Mouse (Mus musculus) midbrain, embryonic 14.5 days (tissue): ENCODE data around the gene Fam19a5. TPM values are rescaled to one million over a fixed set of nuclear protein-coding genes. Genes with fewer than 3 reads are reported as not detected.

Source experiments
- ATAC-seq: fragments of 200-750 bp; cut with Nextera tagmentation; 2 replicates; pipeline ENCODE4 v1.8.0; 2017; ENCODE audit warnings: moderate number of reproducible peaks, moderate library complexity; ENCODE audit not compliant: low FRiP score, low TSS enrichment
- DNase-seq: peaks from one replicate; pipeline ENCODE4 v3.0.0-alpha.2; 2015
- H3K27ac ChIP-seq: fragments of 300-500 bp; sonication (generic); replicated peaks from 2 replicates; pipeline ENCODE4 v1.5.1; 2014; ENCODE audit warnings: mild to moderate bottlenecking, low read depth, low read length, moderate library complexity
- H3K27me3 ChIP-seq: fragments of 300-500 bp; sonication (generic); 2 replicates; pipeline ENCODE4 v1.6.1; 2014; ENCODE audit warnings: low read length, control low read depth, mixed read lengths; ENCODE audit not compliant: control insufficient read depth, insufficient read depth
- H3K36me3 ChIP-seq: fragments of 300-500 bp; sonication (generic); 2 replicates; pipeline ENCODE4 v1.6.1; 2014; ENCODE audit warnings: low read length, control low read depth; ENCODE audit not compliant: control insufficient read depth, insufficient read depth
- H3K4me1 ChIP-seq: fragments of 300-500 bp; sonication (generic); 2 replicates; pipeline ENCODE4 v1.6.1; 2014; ENCODE audit warnings: mild to moderate bottlenecking, antibody characterized with exemption, low read length, control low read depth; ENCODE audit not compliant: control insufficient read depth, insufficient read depth
- H3K4me2 ChIP-seq: fragments of 300-500 bp; sonication (generic); 2 replicates; pipeline ENCODE4 v1.6.1; 2014; ENCODE audit warnings: mild to moderate bottlenecking, low read length, moderate library complexity
- H3K4me3 ChIP-seq: fragments of 300-500 bp; sonication (generic); replicated peaks from 2 replicates; pipeline ENCODE4 v1.5.1; 2014; ENCODE audit warnings: low read depth, low read length
- H3K9ac ChIP-seq: fragments of 300-500 bp; sonication (generic); replicated peaks from 2 replicates; pipeline ENCODE4 v1.6.1; 2014; ENCODE audit warnings: mild to moderate bottlenecking, low read length, moderate library complexity
- H3K9me3 ChIP-seq: fragments of 300-500 bp; sonication (generic); 2 replicates; pipeline ENCODE4 v1.6.1; 2016; ENCODE audit warnings: low read length, control low read depth, mixed read lengths; ENCODE audit not compliant: control insufficient read depth
- WGBS: fragments of 180-500 bp; shearing (Covaris S2); extraction: QIAGEN DNeasy Blood & Tissue Kit; methylation state at CpG from one replicate; pipeline ENCODE4 v1.1.7; 2014; 5-methylcytosine and 5-hydroxymethylcytosine counted together
- polyA plus RNA-seq: library from polyadenylated mRNA; unstranded; fragments of >200 nt; fragmentation: Nextera tagmentation; extraction: Ambion mirVana; gene quantifications from 2 replicates; pipeline ENCODE4 v1.2.1, GENCODE M21; 2014

The Fam19a5 gene
- polyA plus RNA-seq, 1 experiment from 2014 or later = 24.4 TPM

DNA sequence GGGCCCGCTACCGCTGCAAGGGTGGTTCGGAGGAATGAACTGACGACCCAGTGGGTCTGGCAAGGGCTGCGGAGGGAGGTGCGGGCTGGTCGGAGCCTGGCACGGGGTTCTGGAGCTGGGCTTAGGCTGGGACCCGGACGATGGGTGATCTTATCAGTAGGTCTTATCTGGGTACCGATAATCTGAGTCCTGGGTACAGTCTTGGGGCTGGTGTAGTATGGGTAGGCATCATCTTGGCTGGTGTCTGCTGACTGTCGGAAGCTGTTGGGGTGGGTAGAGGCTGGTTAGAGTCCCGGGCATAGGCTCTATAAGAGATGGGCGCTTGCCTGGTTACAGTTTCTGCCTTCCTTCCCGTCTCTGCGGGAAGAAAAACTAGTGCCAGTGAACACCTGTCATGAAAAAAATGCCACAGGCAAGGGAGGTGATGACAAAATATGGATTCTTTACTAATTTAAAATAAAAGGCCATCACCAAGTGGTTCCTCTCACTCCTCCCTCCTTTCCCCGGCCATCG lies 1.1 kb downstream of the Fam19a5 start:
- Histone ChIP-seq H3K27ac (peak overlapping the region; percentile 79), H3K9ac (peak overlapping the region; percentile 94), H3K9me3 (no peaks in the 10 kb centered on the region), H3K4me2 (peak overlapping the region; percentile 78), H3K4me1 (peaks cover 41% of the 10 kb centered on the region), H3K4me3 (peak overlapping the region; percentile 80), H3K27me3 (0 out of 2 replicates have a peak, but pooled peaks cover 3% of the 10 kb centered on the region), H3K36me3 (no peaks in the 10 kb centered on the region)
- ATAC-seq (no peak; the same call in none of the 2 replicates), DNase-seq (peak; percentile 41)
- 5% methylated on average over 18 of the region's 18 CpGs for WGBS

GRCm38 (mm10) chr15:87545731-87546360 lies 1.7 kb downstream of the Fam19a5 start:
- no peak for ATAC-seq
- peak; percentile 47 for DNase-seq
- Histone ChIP-seq H3K4me3 (peak overlapping the region; percentile 80), H3K4me1 (peaks cover 41% of the 10 kb centered on the region), H3K36me3 (no peaks in the 10 kb centered on the region), H3K9ac (peak overlapping the region; percentile 94), H3K27me3 (0 out of 2 replicates have a peak, but pooled peaks cover 3% of the 10 kb centered on the region), H3K9me3 (no peaks in the 10 kb centered on the region), H3K27ac (0 out of 2 replicates have a peak overlapping the region, but pooled peaks have one; percentile 79), H3K4me2 (peak overlapping the region; percentile 78)
- 21% methylated on average over 8 of the region's 8 CpGs for WGBS

- Histone ChIP-seq H3K9me3 (no peaks in the 10 kb centered on the region), H3K36me3 (no peaks in the 10 kb centered on the region), H3K27ac (0 out of 2 replicates have a peak overlapping the region, but pooled peaks have one; percentile 41), H3K4me3 (peak overlapping the region; percentile 80; the same call in 1 of the 2 replicates), H3K4me2 (peak overlapping the region; percentile 78), H3K4me1 (peaks cover 41% of the 10 kb centered on the region), H3K27me3 (0 out of 2 replicates have a peak, but pooled peaks cover 3% of the 10 kb centered on the region), H3K9ac (no peak overlapping the region; the same call in 1 of the 2 replicates)
- no peak; the same call in 1 of the 2 replicates for ATAC-seq
- WGBS = 43% methylated on average over 5 of the region's 5 CpGs
- peak; percentile 91 for DNase-seq
Measured at GRCm38 (mm10) chr15:87547022-87547421, 2.9 kb downstream of the Fam19a5 start.

- Histone ChIP-seq H3K27me3 (0 out of 2 replicates have a peak, but pooled peaks cover 3% of the 10 kb centered on the region), H3K36me3 (no peaks in the 10 kb centered on the region), H3K27ac (no peak overlapping the region), H3K4me1 (peaks cover 41% of the 10 kb centered on the region), H3K4me2 (no peak overlapping the region), H3K4me3 (no peak overlapping the region), H3K9me3 (no peaks in the 10 kb centered on the region), H3K9ac (no peak overlapping the region)
- DNase-seq (no peak), ATAC-seq (no peak)
- WGBS = 70% methylated on average over 4 of the region's 4 CpGs
Measured at GRCm38 (mm10) chr15:87549724-87550123, 5.6 kb downstream of the Fam19a5 start.

- Histone ChIP-seq H3K9ac (no peak overlapping the region), H3K27me3 (0 out of 2 replicates have a peak, but pooled peaks cover 3% of the 10 kb centered on the region), H3K4me3 (no peak overlapping the region), H3K9me3 (no peaks in the 10 kb centered on the region), H3K4me2 (no peak overlapping the region), H3K36me3 (no peaks in the 10 kb centered on the region), H3K27ac (no peak overlapping the region), H3K4me1 (peaks cover 38% of the 10 kb centered on the region)
- DNase-seq (no peak), ATAC-seq (no peak)
- WGBS = 56% methylated on average over 5 of the region's 5 CpGs
Measured at GRCm38 (mm10) chr15:87550756-87551155, 6.7 kb downstream of the Fam19a5 start.

DNA sequence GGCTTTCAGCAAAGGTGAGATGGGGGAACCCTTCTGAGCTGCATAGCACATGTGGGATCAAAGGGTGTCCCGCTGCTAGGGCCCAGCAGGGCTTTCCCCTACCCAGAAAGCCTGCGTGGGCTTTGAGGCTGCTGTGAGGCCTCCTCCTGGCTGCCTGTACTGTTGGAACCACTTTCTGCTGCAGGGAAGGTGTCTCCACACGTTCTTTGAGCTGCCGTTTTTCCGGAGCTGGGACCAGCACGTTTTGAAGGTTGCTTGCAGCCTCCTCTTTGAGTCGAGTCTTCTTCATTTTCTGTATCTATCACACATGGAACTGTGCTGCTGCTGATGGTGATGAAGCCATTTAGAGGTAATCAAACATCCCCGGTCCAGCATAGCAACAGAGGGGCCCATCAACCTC lies 7.5 kb downstream of the Fam19a5 start:
- no peak overlapping the region for H3K4me2 ChIP-seq
- no peak for DNase-seq
- peaks cover 30% of the 10 kb centered on the region for H3K4me1 ChIP-seq
- WGBS = 56% methylated on average over 8 of the region's 8 CpGs
- H3K4me3 ChIP-seq = no peak overlapping the region
- ATAC-seq = no peak
- no peak overlapping the region for H3K27ac ChIP-seq
- no peak overlapping the region for H3K9ac ChIP-seq
- H3K9me3 ChIP-seq = no peaks in the 10 kb centered on the region
- H3K36me3 ChIP-seq = no peaks in the 10 kb centered on the region
- H3K27me3 ChIP-seq = no peaks in the 10 kb centered on the region

GRCm38 (mm10) chr15:87555811-87556210 lies 11.7 kb downstream of the Fam19a5 start:
- Histone ChIP-seq H3K27ac (no peak overlapping the region), H3K36me3 (no peaks in the 10 kb centered on the region), H3K4me3 (no peak overlapping the region), H3K4me1 (no peaks in the 10 kb centered on the region), H3K9ac (no peak overlapping the region), H3K27me3 (no peaks in the 10 kb centered on the region), H3K9me3 (no peaks in the 10 kb centered on the region), H3K4me2 (no peak overlapping the region)
- ATAC-seq = no peak
- no peak for DNase-seq
- WGBS = 90% methylated on average over 9 of the region's 9 CpGs

DNA sequence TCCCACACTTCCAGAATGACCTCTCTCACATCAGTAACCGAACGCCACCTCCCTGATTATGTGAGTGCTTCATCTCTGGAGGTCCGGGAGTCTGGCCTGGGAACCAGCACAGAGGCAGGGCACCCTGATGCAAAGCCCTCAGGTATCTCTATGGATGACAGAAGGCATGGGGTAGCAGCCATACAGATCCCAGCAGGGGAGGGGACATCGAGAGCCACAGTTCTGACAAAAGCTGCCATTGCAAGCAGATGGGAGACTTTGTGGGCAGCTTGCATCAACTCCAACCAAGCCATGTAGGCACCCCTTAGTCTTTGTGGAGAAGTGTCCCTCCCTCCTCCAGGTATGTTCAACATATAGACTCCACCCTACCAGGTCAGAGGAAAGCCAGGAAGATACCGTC lies 20.2 kb downstream of the Fam19a5 start:
- WGBS = 96% methylated on average over 5 of the region's 5 CpGs
- H3K27me3 ChIP-seq = no peaks in the 10 kb centered on the region
- H3K4me2 ChIP-seq = no peak overlapping the region
- no peaks in the 10 kb centered on the region for H3K36me3 ChIP-seq
- no peak overlapping the region for H3K27ac ChIP-seq
- no peak overlapping the region for H3K4me3 ChIP-seq
- H3K9ac ChIP-seq = no peak overlapping the region
- H3K4me1 ChIP-seq = peaks cover 11% of the 10 kb centered on the region
- no peak for DNase-seq
- H3K9me3 ChIP-seq = no peaks in the 10 kb centered on the region
- ATAC-seq = no peak
